Mouse (Mus musculus): ENCODE results near the gene Ets1. TPM values are rescaled to one million over a fixed set of nuclear protein-coding genes. Genes with fewer than 3 reads are reported as not detected.

Gene Ets1
- total and polyA plus RNA-seq, 3 experiments = 10.0 to 23.5 (median 19.8) TPM

- no peaks in the 10 kb centered on the region for H3K36me3 ChIP-seq (replicated peaks in 1 of 2; ENCODE audit: control insufficient read depth in 1 of 2, insufficient read depth in 1 of 2, low read length in 1 of 2)
- no peak overlapping the region for H3K9ac ChIP-seq (ENCODE audit: insufficient read depth, low read depth)
- H3K4me1 ChIP-seq (ENCODE audit: control insufficient read depth in 1 of 2, insufficient read depth in 2 of 2) = peaks cover 16 to 41% of the 10 kb centered on the region in 2 experiments
- no peaks in the 10 kb centered on the region for H3K9me3 ChIP-seq (replicated peaks; ENCODE audit: low read length)
- DNase-seq (ENCODE audit: extremely low read depth) = no peak
- TF ChIP-seq JUN (IDR thresholded peaks at IDR 0.05; ENCODE audit: insufficient read depth, low read depth, low read length) (no peak), ZMIZ1 (IDR thresholded peaks at IDR 0.05; ENCODE audit: low read depth, low read length) (no peak), MAFK (IDR thresholded peaks at IDR 0.05; ENCODE audit: insufficient replicate concordance, low read length) (no peak), CHD2 (IDR thresholded peaks at IDR 0.05; ENCODE audit: low read length) (no peak), KAT2A (IDR thresholded peaks at IDR 0.05; ENCODE audit: insufficient replicate concordance, low read length) (no peak), UBTF (IDR thresholded peaks at IDR 0.05; ENCODE audit: low read depth, low read length) (no peak), ZC3H11A (IDR thresholded peaks at IDR 0.05; ENCODE audit: low read depth, low read length) (no peak), SIN3A (IDR thresholded peaks at IDR 0.05; ENCODE audit: low read length) (no peak), GABPA (IDR thresholded peaks at IDR 0.05; ENCODE audit: insufficient replicate concordance, low read depth, low read length) (no peak)
- in situ Hi-C loops (cut with MboI; ENCODE audit: low pct_ligation_motif_present, low pct_unique_long_range_greater_than_20kb, low sequenced_read_pairs) (no loop called here), dilution Hi-C loops (cut with MboI; ENCODE audit: extremely low pct_ligation_motif_present, extremely low pct_unique_long_range_greater_than_20kb, low sequenced_read_pairs) (no loop called here)
- no peak overlapping the region for H3K4me3 ChIP-seq (replicated peaks in 1 of 3; ENCODE audit: low read depth in 2 of 3, low read length in 2 of 3, poor library complexity in 1 of 3)
- H3K4me2 ChIP-seq (ENCODE audit: insufficient read depth, low read depth, poor library complexity, severe bottlenecking) = no peak overlapping the region
- H3K79me2 ChIP-seq (replicated peaks; ENCODE audit: control insufficient read depth, extremely low read depth, insufficient read depth, poor library complexity, severe bottlenecking) = no peaks in the 10 kb centered on the region
- H3K27me3 ChIP-seq (replicated peaks) = no peaks in the 10 kb centered on the region
- H3K27ac ChIP-seq (ENCODE audit: insufficient read depth, low read depth) = no peak overlapping the region
Observed at GRCm38 (mm10) chr9:32620446-32620845, 15.6 kb upstream of the Ets1 start.

DNA sequence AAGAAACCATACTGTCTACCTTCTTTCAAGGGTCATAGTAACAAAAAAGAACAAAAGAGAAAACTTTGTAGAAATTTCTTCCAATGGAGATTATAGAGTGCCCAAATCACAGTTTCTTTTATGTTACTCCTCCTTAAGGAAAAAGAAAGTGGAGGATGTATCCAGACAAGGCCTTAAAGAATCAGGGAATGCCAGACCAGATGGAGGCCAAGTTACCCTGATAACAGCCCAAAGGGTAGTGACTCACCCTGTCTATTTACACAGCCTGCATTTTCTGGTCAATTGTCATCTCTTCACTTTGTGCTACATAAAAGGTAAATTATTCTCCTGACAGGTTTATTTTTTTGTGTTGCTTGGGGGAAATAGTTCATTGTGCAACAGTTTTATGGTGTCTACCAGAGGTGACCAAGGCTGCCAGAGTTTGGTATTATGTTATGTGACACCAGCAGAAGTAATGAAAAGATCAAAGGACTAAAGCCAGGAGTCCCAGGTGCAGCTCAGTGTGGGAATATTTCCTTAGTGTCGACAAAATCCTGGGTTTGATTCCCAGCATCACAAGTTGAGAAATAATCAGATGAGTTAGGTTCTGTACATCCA is 6.5 kb upstream of the Ets1 start:
- in situ Hi-C loops (cut with MboI; ENCODE audit: low pct_ligation_motif_present, low pct_unique_long_range_greater_than_20kb, low sequenced_read_pairs) = no loop called here

More for the DNA sequence above, 6.5 kb upstream of the Ets1 start:
- Histone ChIP-seq H3K27me3 (replicated peaks) (no peaks in the 10 kb centered on the region), H3K4me1 (ENCODE audit: control insufficient read depth in 1 of 2, insufficient read depth in 2 of 2) (peaks cover 0 to 11% of the 10 kb centered on the region in 2 experiments; a peak in 3 of 4 replicates), H3K79me2 (replicated peaks; ENCODE audit: control insufficient read depth, extremely low read depth, insufficient read depth, poor library complexity, severe bottlenecking) (no peaks in the 10 kb centered on the region), H3K36me3 (replicated peaks in 1 of 2; ENCODE audit: control insufficient read depth in 1 of 2, insufficient read depth in 1 of 2, low read length in 1 of 2) (no peaks in the 10 kb centered on the region), H3K9me3 (replicated peaks; ENCODE audit: low read length) (no peaks in the 10 kb centered on the region), H3K4me2 (ENCODE audit: insufficient read depth, low read depth, poor library complexity, severe bottlenecking) (no peak overlapping the region), H3K27ac (ENCODE audit: insufficient read depth, low read depth) (no peak overlapping the region), H3K4me3 (replicated peaks in 1 of 3; ENCODE audit: low read depth in 2 of 3, low read length in 2 of 3, poor library complexity in 1 of 3) (no peak overlapping the region), H3K9ac (ENCODE audit: insufficient read depth, low read depth) (no peak overlapping the region)
- dilution Hi-C loops (cut with MboI; ENCODE audit: extremely low pct_ligation_motif_present, extremely low pct_unique_long_range_greater_than_20kb, low sequenced_read_pairs) = no loop called here
- DNase-seq (ENCODE audit: extremely low read depth) = no peak
- TF ChIP-seq MEF2A (IDR thresholded peaks at IDR 0.05; ENCODE audit: borderline replicate concordance, low read depth, low read length) (no peak), ZC3H11A (IDR thresholded peaks at IDR 0.05; ENCODE audit: low read depth, low read length) (no peak), RAD21 (IDR thresholded peaks at IDR 0.05; ENCODE audit: low read depth, low read length) (no peak), TBP (conservative IDR thresholded peaks at IDR 0.05; ENCODE audit: low read depth, low read length) (no peak), ZNF384 (IDR thresholded peaks at IDR 0.05; ENCODE audit: low read depth, low read length) (no peak), NELFE (IDR thresholded peaks at IDR 0.05; ENCODE audit: low read depth, low read length) (no peak), SIN3A (IDR thresholded peaks at IDR 0.05; ENCODE audit: low read length) (no peak), USF2 (conservative IDR thresholded peaks at IDR 0.05; ENCODE audit: low read depth, low read length) (no peak), TCF12 (IDR thresholded peaks at IDR 0.05; ENCODE audit: low read depth, low read length) (no peak), CHD1 (IDR thresholded peaks at IDR 0.05; ENCODE audit: low read depth, low read length) (no peak), POLR2A (IDR thresholded peaks at IDR 0.05; ENCODE audit: low read depth, low read length) (no peak), NRF1 (IDR thresholded peaks at IDR 0.05; ENCODE audit: low read depth, low read length) (no peak), PAX5 (IDR thresholded peaks at IDR 0.05; ENCODE audit: low read length) (no peak), CHD2 (IDR thresholded peaks at IDR 0.05; ENCODE audit: low read length) (no peak), GABPA (IDR thresholded peaks at IDR 0.05; ENCODE audit: insufficient replicate concordance, low read depth, low read length) (no peak), BHLHE40 (IDR thresholded peaks at IDR 0.05; ENCODE audit: low read depth, low read length) (no peak), MYC (IDR thresholded peaks at IDR 0.05; ENCODE audit: low read depth, low read length) (no peak)

Measured in CH12.LX (cell line).